Mouse (Mus musculus): ENCODE measurements at regions not wholly inside any gene's neighbourhood (a gene's known extent, or its start where the extent isn't known, plus 50 kb on each side); places are given as distances from the start of the nearest gene placed in this dataset.

- DNase-seq (ENCODE audit: low read depth): no peak
Measured at GRCm38 (mm10) chr9:85524733-85525132, 197.6 kb upstream of the Tent5a start.

GRCm38 (mm10) chr9:85521342-85521741 lies 194.2 kb upstream of the Tent5a start:
- peak; percentile 6 for DNase-seq (ENCODE audit: low read depth)

- DNase-seq (ENCODE audit: low read depth): no peak
Measured at GRCm38 (mm10) chr9:85520941-85521340, 193.8 kb upstream of the Tent5a start.

- no peak for DNase-seq (ENCODE audit: low read depth)
Measured at GRCm38 (mm10) chr9:85499006-85499405, 171.9 kb upstream of the Tent5a start.

- no peak for DNase-seq (ENCODE audit: low read depth)
Measured at GRCm38 (mm10) chr9:85497348-85497747, 170.2 kb upstream of the Tent5a start.

- DNase-seq (ENCODE audit: low read depth): no peak
Measured at GRCm38 (mm10) chr9:85496506-85497239, 169.5 kb upstream of the Tent5a start.

- DNase-seq (ENCODE audit: low read depth): no peak
Measured at GRCm38 (mm10) chr9:85495056-85495455, 167.9 kb upstream of the Tent5a start.

- no peak for DNase-seq (ENCODE audit: low read depth)
Measured at GRCm38 (mm10) chr9:85493760-85494159, 166.6 kb upstream of the Tent5a start.

- no peak for DNase-seq (ENCODE audit: low read depth)
Measured at GRCm38 (mm10) chr9:85490367-85490766, 163.2 kb upstream of the Tent5a start.

GRCm38 (mm10) chr9:85487915-85488314 lies 160.8 kb upstream of the Tent5a start:
- DNase-seq (ENCODE audit: low read depth): no peak

- DNase-seq (ENCODE audit: low read depth): no peak
Measured at GRCm38 (mm10) chr9:85487052-85487668, 160.0 kb upstream of the Tent5a start.

GRCm38 (mm10) chr9:85485749-85486148 lies 158.6 kb upstream of the Tent5a start:
- DNase-seq (ENCODE audit: low read depth): no peak

- DNase-seq (ENCODE audit: low read depth): no peak
Measured at GRCm38 (mm10) chr9:85483248-85483647, 156.1 kb upstream of the Tent5a start.

GRCm38 (mm10) chr9:85480566-85480965 lies 153.4 kb upstream of the Tent5a start:
- no peak for DNase-seq (ENCODE audit: low read depth)

- no peak for DNase-seq (ENCODE audit: low read depth)
Measured at GRCm38 (mm10) chr9:85475214-85475613, 148.1 kb upstream of the Tent5a start.

GRCm38 (mm10) chr9:85470264-85470821 lies 143.2 kb upstream of the Tent5a start:
- DNase-seq (ENCODE audit: low read depth): no peak

- DNase-seq (ENCODE audit: low read depth): no peak
Measured at GRCm38 (mm10) chr9:85469288-85469687, 142.1 kb upstream of the Tent5a start.

GRCm38 (mm10) chr9:85466671-85467070 lies 139.5 kb upstream of the Tent5a start:
- no peak for DNase-seq (ENCODE audit: low read depth)

- DNase-seq (ENCODE audit: low read depth): no peak
Measured at GRCm38 (mm10) chr9:85459062-85459805, 132.1 kb upstream of the Tent5a start.

- no peak for DNase-seq (ENCODE audit: low read depth)
Measured at GRCm38 (mm10) chr9:85458356-85458755, 131.2 kb upstream of the Tent5a start.

GRCm38 (mm10) chr9:85457400-85457799 lies 130.3 kb upstream of the Tent5a start:
- DNase-seq (ENCODE audit: low read depth): no peak

- DNase-seq (ENCODE audit: low read depth): no peak
Measured at GRCm38 (mm10) chr9:85455382-85455781, 128.2 kb upstream of the Tent5a start.

All from c-Kit-positive CD71-positive TER-119-negative erythroid progenitor cells, embryonic 14.5 days (primary cell).